Mouse (Mus musculus) spleen, postnatal 4 days (tissue): ENCODE measurements around the gene Rassf3.

Source experiments
- DNase-seq, 2 experiments: peaks; one replicate each; pipeline ENCODE4 v3.0.0; 2022; ENCODE audit warnings: low spot score in 2 of 2

Rassf3 gene

DNA sequence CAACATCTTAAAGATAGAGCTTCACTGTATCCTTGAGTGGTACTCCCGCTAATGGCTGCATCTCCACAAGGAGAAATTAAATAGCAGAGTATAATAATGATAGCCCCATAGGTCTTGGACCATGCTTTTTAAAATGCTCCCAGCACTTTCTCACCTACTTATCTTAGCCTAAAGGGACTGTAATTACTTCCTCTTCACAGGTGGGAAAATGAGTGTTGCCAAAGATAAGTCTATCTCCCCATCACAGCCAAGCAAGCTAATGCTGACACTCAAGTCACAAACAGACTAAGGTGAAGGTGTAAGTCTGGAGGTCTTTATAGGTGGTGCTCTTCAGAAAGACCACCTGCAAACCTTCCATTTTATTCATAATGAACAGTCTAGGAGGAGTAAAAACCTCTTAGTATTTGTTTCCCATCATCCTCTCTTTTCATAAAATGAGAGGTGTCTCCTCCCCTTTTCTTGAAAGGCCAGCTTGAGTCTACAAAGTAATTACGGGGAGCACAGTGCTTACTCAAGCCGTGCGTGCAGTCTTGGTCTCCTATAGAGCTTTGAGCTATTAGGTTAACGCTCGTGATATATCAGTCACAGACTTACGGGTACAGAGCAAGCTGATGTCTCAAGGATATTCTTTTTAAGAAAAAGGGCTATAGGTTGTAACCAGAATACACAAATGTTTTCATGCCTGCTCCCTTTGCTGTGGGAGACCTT lies 16.6 kb upstream of the Rassf3 start:
- no peak for DNase-seq

- DNase-seq = no peak
These were observed 13.8 kb upstream of the Rassf3 start for GRCm38 (mm10) chr10:121489941-121490340.

DNA sequence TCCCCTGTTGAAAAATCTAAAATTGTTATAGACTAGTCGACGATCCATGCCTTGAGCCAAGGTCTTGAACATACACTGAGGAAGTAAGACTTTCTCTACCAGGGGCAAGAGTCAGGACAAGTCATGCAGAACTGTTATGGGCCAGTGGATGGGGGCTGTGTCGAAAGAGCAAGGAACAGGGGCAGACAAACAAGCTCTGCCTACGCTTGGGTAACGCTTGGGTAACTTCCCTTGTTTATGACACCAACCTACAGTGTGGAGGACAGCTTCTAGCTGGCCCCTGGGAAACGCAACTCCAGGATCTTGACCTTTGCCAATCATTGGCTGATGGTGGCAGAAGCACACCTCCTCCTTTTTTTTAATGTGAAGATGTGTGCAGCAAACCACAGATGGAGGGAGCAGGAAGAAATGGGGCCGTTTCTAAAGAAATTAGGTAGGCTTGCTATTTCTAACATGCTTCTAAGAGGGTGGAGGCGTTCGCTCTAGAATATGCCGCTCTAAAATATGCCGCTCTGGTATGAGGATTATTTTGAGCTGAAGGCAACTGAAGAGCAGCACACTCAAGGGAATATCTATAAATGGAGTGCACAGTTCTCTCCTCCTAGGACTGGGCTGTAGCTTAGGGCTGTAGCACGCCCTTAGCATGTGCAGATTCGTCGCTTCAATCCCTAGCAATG lies 12.6 kb upstream of the Rassf3 start:
- DNase-seq = peak; percentile 68 to 75

DNA sequence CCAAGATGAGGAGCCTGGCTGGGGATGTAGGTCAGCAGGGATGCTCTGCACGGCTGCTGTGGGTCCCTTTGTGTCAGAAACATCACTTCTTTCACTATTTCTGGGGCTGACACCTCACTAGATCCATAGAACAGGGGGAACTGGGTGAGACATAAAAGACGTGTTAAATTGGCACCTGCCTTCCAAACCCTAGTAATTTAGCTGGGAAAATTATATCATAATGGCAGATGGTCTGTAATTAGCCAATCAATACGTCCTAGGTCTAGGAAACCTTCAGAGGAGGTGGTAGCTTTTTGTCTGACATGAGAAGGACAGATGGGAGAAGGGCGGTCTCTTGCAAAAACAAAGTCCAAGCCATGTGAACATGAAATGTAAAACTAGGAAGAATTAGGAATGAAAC lies 11.6 kb upstream of the Rassf3 start:
- no peak for DNase-seq

- DNase-seq = no peak
These were observed 10.2 kb upstream of the Rassf3 start for GRCm38 (mm10) chr10:121486350-121486749.

- no peak for DNase-seq
These were observed 7.2 kb upstream of the Rassf3 start for GRCm38 (mm10) chr10:121483364-121483763.

DNA sequence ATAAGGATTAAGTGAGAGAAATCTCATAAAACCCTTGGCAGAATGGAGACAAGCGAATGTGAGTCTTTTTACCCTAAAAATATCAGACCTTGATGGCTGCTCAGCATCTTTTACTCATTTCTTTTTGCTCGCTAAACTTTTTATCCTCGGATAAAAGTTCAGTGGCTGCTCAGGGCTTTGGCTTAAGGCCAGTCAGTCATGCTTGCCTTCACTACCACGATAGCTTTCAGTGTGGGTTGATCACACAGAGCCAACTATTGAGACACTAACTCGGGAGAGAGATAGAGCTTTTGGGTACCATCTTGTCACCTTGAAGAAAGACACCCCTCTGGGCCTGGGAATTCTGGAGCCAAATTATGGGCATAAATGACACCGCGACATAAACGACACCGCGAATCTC lies 5.0 kb upstream of the Rassf3 start:
- DNase-seq = no peak

- DNase-seq = no peak
These were observed 3.8 kb upstream of the Rassf3 start for GRCm38 (mm10) chr10:121479987-121480386.

DNA sequence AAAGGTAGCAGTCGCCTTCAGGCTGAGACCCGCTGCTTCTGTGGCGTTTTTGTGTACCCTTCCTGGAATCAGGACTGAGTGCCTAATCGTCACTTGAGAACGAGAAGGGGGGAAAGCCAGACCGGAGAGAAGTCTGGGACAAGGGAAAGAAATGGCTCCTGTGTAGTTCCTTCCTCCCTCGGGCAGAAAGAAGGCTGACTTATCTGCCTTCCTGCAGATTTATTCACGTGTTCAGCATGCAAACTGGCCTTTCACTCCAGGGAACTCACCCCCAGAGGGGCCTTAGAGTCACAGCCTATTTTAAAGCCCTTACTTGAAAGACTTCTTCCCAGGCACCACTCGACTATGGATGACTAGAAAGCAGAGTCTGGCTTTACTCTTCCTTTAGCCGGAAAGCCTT lies 1.3 kb upstream of the Rassf3 start:
- DNase-seq = no peak

- DNase-seq = no peak
These were observed 806 bp upstream of the Rassf3 start for GRCm38 (mm10) chr10:121476968-121477337.

- peak; percentile 65 to 85 for DNase-seq
These were observed 438 bp downstream of the Rassf3 start for GRCm38 (mm10) chr10:121475672-121476146.

GRCm38 (mm10) chr10:121475101-121475671 lies 961 bp downstream of the Rassf3 start:
- DNase-seq = peak in 1 of 2 experiments; percentile 30

- no peak for DNase-seq
These were observed 1.9 kb downstream of the Rassf3 start for GRCm38 (mm10) chr10:121474288-121474687.

DNA sequence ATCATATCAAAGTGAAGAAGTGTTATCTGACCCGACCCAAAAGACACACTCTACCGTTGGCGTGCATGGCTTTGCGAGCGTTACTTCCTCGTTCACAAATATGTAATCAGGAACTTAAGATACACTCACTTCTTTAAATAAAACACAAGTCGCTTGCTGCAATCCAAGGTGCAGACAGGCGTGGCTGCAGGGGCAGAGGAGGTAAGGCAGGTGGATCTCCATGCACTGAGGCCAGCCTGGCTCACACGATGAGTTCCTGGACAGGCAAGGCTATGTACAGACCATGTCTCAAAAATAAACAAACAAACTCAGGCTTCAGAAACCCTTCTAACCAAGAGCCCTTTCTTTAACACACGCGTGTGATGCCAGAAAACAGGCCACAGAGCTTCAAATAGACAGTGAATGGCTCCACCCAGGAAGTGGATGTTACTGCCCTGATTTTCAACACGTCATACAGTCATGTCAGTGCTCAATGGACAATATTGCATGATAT lies 2.4 kb downstream of the Rassf3 start:
- DNase-seq = no peak

- no peak for DNase-seq
These were observed 3.4 kb downstream of the Rassf3 start for GRCm38 (mm10) chr10:121472593-121473217.

DNA sequence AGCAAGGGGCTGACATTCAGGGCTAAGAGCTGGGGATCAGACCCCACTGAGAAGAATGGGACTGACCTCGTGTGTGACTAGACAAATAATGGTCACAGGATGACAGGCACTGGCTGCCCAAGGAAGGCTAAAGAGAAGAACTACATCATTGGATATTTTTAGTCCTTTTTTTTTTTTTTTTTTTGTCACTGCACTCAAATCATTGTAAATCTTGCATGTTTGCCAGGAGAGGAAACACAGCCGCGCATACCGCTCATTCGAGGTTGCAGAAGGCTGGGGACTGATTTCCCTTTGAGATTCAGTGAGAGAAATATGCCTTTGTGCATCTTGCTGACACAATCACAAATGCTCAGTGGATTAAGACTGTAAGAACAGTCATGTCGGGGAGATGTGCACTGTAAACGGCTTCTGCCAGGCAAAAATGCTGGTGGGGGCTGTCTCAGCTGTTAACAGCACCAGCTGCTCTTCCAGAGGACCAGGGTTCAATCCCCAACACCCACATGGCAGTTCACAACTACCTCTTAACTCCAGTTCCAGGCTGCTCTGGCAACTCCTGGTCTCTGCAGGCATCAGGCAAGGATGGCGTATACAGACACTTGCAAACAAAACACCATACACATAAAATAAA lies 4.5 kb downstream of the Rassf3 start:
- DNase-seq = no peak

GRCm38 (mm10) chr10:121469625-121470024 lies 6.5 kb downstream of the Rassf3 start:
- DNase-seq = no peak

- DNase-seq = no peak
These were observed 7.2 kb downstream of the Rassf3 start for GRCm38 (mm10) chr10:121468985-121469384.

DNA sequence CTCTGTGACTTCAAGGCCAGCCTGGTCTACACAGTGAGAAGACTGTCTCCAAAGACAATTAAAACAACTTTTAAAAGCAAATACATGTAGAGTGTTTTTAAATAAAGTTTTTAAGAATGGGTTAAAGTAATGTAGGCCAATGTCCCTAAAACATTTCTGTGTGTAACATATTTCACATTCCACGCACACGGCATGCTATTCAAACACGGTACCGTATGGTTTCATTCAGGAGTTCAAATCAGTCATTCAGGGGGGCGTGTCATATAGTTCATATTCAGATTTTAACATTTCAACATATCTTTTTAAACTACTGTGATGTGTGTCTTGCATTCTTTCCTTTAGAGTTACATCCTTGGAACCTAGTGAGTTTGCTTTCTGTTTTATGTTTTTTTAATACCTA lies 7.9 kb downstream of the Rassf3 start:
- DNase-seq = no peak

DNA sequence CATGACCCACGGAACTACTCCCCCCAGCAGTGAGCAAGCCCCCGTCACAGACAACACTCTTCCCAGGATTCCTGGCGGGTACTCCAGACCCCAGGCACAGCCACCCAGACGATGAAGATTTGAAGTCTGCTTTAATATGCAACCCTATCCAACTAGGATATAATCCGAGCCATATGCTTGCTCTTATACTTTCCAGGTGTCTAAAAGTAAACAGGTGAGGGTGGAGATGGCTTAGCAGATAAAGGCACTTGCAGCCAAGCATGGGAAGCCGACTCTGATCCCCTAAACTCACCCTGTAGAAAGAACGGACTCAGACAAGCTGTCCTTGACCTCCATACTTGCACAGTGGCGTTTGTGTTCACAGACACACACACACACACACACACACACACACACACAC lies 8.4 kb downstream of the Rassf3 start:
- no peak for DNase-seq

DNA sequence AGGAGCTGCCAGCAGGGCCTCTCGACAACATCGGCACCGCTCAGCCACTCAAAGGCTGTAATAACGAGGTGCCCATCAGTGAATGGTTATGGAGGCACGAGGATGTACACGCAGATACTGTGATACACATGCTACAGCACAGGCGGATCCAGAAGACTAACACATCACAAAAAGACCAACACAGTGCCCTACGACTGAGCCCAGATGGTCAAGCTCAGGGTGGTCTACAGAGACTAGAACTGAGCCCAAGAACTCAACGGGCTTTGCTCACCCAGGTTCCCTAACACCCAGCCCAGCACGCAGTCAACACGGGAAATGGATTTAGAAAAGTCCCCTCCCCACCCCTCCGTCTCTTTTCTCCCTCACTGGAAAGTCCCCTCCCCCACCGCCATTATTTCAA lies 9.1 kb downstream of the Rassf3 start:
- DNase-seq = no peak

GRCm38 (mm10) chr10:121465033-121465432 lies 11.1 kb downstream of the Rassf3 start:
- DNase-seq = no peak
